Mouse (Mus musculus): ENCODE measurements around the gene Dab2ip. TPM values are rescaled to one million over a fixed set of nuclear protein-coding genes. Genes with fewer than 3 reads are reported as not detected.

Dab2ip gene
- polyA plus RNA-seq, 1 experiment from 2014 or later = 49.5 TPM

DNA sequence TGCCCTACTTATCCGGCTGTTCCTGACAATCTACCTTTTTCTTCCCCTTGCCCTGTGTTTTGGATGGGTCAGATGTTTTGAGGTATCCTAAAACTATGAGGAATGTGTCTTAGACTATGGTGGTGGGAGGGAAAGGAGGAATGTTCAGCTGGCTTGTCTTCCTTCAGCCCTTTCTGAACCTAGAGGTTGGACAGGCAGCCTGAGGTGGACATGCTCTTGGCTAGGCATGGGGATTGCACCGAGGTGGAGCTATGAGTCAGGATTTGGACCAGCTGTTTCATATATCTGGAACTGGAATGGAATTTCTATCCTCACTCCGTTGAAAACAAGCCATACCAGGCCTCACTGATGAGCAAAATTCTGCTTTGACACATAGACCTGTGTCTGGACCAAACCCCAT, 115.9 kb downstream of the Dab2ip start:
- no peaks in the 10 kb centered on the region for H3K27me3 ChIP-seq (ENCODE audit: control insufficient read depth, insufficient read depth, low read length)
- no peak overlapping the region for H3K9ac ChIP-seq (replicated peaks; ENCODE audit: low read length)
- DNase-seq (ENCODE audit: low spot score) (no peak), ATAC-seq (replicated peaks; ENCODE audit: insufficient number of reproducible peaks, low FRiP score, low TSS enrichment, low read depth) (no peak)
- no peak overlapping the region for H3K27ac ChIP-seq (replicated peaks; ENCODE audit: low read depth, low read length)
- WGBS = 69% methylated on average over 3 of the region's 3 CpGs
- H3K9me3 ChIP-seq (replicated peaks; ENCODE audit: control insufficient read depth, low read length) = no peaks in the 10 kb centered on the region
- H3K4me2 ChIP-seq (ENCODE audit: low read depth, low read length) = no peak overlapping the region
- peaks cover 32% of the 10 kb centered on the region for H3K4me1 ChIP-seq (ENCODE audit: control insufficient read depth, insufficient read depth, low read length)
- no peak overlapping the region for H3K4me3 ChIP-seq (ENCODE audit: low read depth, low read length)
- no peaks in the 10 kb centered on the region for H3K36me3 ChIP-seq (replicated peaks; ENCODE audit: control insufficient read depth, insufficient read depth, low read depth, low read length)

DNA sequence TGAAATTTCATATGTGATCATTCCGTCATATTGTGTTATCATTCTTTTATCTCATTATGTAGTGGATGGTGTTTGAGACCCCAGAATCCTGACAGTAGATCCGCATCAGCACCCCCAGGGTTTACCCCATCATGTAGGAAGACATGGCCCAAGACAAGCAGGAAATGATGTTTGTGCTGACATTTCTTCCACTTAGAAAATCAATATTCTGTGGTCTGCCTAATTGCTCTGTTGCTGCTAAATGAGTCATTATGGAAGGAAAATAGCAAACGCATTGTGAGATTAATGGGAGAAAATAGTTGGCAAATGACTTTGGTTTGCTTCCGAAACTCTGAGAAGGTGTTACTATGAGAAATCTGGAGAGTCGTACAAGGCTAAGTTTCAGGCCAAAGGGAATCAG, 116.4 kb downstream of the Dab2ip start:
- H3K27ac ChIP-seq (replicated peaks; ENCODE audit: low read depth, low read length) = no peak overlapping the region
- ATAC-seq (replicated peaks; ENCODE audit: insufficient number of reproducible peaks, low FRiP score, low TSS enrichment, low read depth) = no peak
- H3K27me3 ChIP-seq (ENCODE audit: control insufficient read depth, insufficient read depth, low read length) = no peaks in the 10 kb centered on the region
- H3K4me3 ChIP-seq (ENCODE audit: low read depth, low read length) = no peak overlapping the region
- no peak for DNase-seq (ENCODE audit: low spot score)
- H3K4me2 ChIP-seq (ENCODE audit: low read depth, low read length) = no peak overlapping the region
- H3K9me3 ChIP-seq (replicated peaks; ENCODE audit: control insufficient read depth, low read length) = no peaks in the 10 kb centered on the region
- WGBS = 84% methylated on average over 5 of the region's 5 CpGs
- peaks cover 33% of the 10 kb centered on the region for H3K4me1 ChIP-seq (ENCODE audit: control insufficient read depth, insufficient read depth, low read length)
- no peaks in the 10 kb centered on the region for H3K36me3 ChIP-seq (replicated peaks; ENCODE audit: control insufficient read depth, insufficient read depth, low read depth, low read length)
- no peak overlapping the region for H3K9ac ChIP-seq (replicated peaks; ENCODE audit: low read length)

DNA sequence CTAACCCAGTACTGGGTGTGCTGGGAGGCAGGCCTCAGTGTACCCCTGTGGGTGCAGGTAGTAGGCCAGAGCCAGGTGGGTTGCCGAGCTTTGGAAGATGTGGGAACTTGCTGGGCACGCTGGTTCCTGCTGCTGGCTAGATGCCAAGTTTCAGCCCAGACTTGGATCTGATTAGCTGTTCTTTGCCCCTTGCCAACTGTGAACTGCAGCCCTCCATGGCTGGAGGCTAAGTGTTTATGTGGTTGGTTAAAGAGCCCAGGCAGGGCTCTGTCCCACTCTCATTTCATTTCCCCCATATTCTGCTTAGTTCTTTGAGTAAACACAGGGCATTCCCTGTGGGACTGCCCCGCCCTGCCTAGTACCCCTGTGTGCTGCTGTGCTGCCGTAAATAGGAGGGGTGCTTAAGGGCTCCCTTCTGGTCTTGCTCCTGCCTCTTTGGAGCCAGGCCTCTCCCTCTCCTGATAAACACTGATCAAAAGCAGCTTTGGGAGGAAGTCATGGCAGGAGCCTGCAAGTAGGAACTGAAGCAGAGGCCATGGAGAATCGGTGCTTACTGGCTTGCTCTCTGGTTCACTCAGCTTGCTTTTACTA, 118.1 kb downstream of the Dab2ip start:
- Histone ChIP-seq H3K9me3 (replicated peaks; ENCODE audit: control insufficient read depth, low read length) (no peaks in the 10 kb centered on the region), H3K27me3 (ENCODE audit: control insufficient read depth, insufficient read depth, low read length) (no peaks in the 10 kb centered on the region), H3K4me2 (ENCODE audit: low read depth, low read length) (no peak overlapping the region), H3K4me1 (ENCODE audit: control insufficient read depth, insufficient read depth, low read length) (peaks cover 38% of the 10 kb centered on the region), H3K36me3 (replicated peaks; ENCODE audit: control insufficient read depth, insufficient read depth, low read depth, low read length) (no peaks in the 10 kb centered on the region), H3K4me3 (ENCODE audit: low read depth, low read length) (no peak overlapping the region), H3K9ac (replicated peaks; ENCODE audit: low read length) (no peak overlapping the region), H3K27ac (replicated peaks; ENCODE audit: low read depth, low read length) (0 out of 2 replicates have a peak overlapping the region, but pooled peaks have one; percentile 20)
- no peak for DNase-seq (ENCODE audit: low spot score)
- 32% methylated on average over 5 of the region's 5 CpGs for WGBS
- ATAC-seq (replicated peaks; ENCODE audit: insufficient number of reproducible peaks, low FRiP score, low TSS enrichment, low read depth) = no peak

DNA sequence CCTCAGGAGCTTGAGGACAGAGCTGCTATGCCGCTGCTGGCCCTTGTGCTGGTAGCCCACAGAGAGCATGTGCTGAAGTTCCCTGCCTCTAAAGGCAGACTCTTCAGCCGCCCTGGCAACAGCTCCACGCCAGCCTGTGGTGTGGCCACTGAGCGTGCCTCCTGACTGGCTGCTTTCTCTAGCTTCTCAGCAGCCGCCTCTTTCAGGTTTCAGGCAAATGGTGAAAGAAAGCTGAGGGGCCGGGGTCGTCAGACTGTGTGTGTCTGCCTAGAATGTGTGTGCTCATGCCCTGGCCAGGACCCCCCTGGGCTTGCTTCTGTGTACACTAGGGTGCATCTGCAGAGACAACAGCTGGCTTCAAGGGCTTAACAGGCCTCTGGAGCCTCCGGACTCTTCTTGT, 119.8 kb downstream of the Dab2ip start:
- peak; percentile 43 for DNase-seq (ENCODE audit: low spot score)
- WGBS = 17% methylated on average over 8 of the region's 8 CpGs
- H3K27me3 ChIP-seq (ENCODE audit: control insufficient read depth, insufficient read depth, low read length) = no peaks in the 10 kb centered on the region
- H3K36me3 ChIP-seq (replicated peaks; ENCODE audit: control insufficient read depth, insufficient read depth, low read depth, low read length) = no peaks in the 10 kb centered on the region
- peak overlapping the region; percentile 70 for H3K27ac ChIP-seq (replicated peaks; ENCODE audit: low read depth, low read length)
- no peak overlapping the region for H3K4me3 ChIP-seq (ENCODE audit: low read depth, low read length)
- peak; percentile 51 for ATAC-seq (replicated peaks; ENCODE audit: insufficient number of reproducible peaks, low FRiP score, low TSS enrichment, low read depth)
- no peaks in the 10 kb centered on the region for H3K9me3 ChIP-seq (replicated peaks; ENCODE audit: control insufficient read depth, low read length)
- H3K4me1 ChIP-seq (ENCODE audit: control insufficient read depth, insufficient read depth, low read length) = peaks cover 38% of the 10 kb centered on the region
- H3K9ac ChIP-seq (replicated peaks; ENCODE audit: low read length) = no peak overlapping the region
- no peak overlapping the region for H3K4me2 ChIP-seq (ENCODE audit: low read depth, low read length)

DNA sequence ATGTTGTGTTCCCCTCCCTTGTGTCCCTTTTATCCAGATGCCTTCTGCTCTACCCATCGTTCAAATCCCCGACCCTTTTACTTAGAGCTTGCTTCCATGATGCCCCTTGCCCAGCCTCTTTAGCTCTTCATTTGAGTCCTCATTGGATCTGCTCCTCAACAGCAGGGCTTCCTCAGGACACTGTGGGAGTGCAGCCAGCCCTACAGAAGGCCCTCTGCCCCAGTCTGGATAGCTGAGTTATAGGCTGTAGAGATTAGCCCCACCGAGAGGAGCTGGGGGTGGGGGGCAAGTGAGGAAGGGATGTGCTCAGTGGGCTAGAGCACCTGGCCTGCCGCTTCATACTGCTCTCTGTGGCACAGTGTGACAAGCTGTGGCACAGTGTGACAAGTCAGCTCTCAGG, 120.4 kb downstream of the Dab2ip start:
- WGBS = 57% methylated on average over 4 of the region's 4 CpGs
- Histone ChIP-seq H3K4me1 (ENCODE audit: control insufficient read depth, insufficient read depth, low read length) (peaks cover 38% of the 10 kb centered on the region), H3K9ac (replicated peaks; ENCODE audit: low read length) (no peak overlapping the region; the same call in 1 of the 2 replicates), H3K4me3 (ENCODE audit: low read depth, low read length) (no peak overlapping the region), H3K9me3 (replicated peaks; ENCODE audit: control insufficient read depth, low read length) (no peaks in the 10 kb centered on the region), H3K36me3 (replicated peaks; ENCODE audit: control insufficient read depth, insufficient read depth, low read depth, low read length) (no peaks in the 10 kb centered on the region), H3K27me3 (ENCODE audit: control insufficient read depth, insufficient read depth, low read length) (no peaks in the 10 kb centered on the region), H3K4me2 (ENCODE audit: low read depth, low read length) (no peak overlapping the region), H3K27ac (replicated peaks; ENCODE audit: low read depth, low read length) (no peak overlapping the region)
- no peak; the same call in 1 of the 2 replicates for ATAC-seq (replicated peaks; ENCODE audit: insufficient number of reproducible peaks, low FRiP score, low TSS enrichment, low read depth)
- DNase-seq (ENCODE audit: low spot score) = no peak

DNA sequence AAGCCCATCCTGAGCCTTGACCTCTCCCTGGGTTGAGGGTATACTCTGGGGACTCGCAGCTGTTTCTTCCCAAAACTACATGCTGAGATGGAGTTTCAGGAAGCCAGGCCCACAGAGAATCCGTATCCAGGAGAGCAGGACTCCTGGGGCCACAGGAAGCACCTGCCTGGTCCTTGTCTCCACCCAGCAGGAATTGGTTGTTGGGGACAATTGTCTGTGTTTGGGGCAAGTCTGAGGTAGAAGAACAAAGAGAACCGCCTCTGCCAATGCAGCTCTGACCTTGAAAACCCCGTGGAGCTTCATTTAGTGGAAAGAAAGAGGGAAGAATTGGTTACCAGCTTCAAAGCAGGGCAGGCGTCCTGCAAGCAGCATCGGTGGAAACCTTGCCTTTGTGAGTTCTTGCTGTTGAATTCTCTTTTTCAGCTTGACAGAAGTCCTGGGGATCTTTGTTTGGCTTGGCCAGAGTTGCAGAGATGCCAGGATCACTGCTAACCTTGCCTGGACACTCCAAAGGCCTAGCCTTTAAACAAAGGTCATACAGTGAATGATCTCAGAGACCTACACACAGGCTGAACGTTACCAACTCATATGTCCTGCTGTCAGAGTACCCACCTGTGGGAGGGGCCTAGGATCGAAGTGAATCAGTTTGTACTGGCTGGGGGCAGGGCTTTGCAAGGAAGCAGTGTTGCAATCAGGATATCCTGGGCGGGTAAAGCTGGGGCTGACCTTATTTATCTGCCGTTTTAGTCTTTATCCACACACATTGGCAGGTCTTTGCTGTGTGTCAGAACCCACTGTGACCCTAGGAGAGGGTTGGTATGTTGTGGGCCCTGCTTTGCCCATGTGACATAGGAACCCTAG, 122.0 kb downstream of the Dab2ip start:
- peaks cover 34% of the 10 kb centered on the region for H3K4me1 ChIP-seq (ENCODE audit: control insufficient read depth, insufficient read depth, low read length)

DNA sequence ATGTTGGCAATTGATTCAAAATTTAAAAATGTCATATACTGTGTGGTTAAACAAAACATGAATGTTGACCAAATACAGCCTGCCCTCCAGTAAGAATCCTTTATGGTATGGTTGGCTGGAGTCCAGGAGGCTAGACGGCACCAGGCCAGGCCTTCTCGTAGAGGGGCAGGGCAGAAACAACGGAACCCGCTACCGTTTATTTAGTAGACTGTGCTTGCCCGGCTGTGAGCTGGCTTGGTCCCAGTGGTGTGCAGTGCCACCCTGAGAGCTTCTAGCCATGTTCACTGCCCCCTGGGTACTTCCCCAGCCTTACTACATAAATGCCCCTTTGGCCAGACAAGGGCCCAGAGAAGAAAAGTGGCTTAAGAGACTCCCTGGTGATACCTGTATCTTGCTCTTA, 122.8 kb downstream of the Dab2ip start:
- DNase-seq (ENCODE audit: low spot score) = no peak
- Histone ChIP-seq H3K27ac (replicated peaks; ENCODE audit: low read depth, low read length) (no peak overlapping the region), H3K4me2 (ENCODE audit: low read depth, low read length) (no peak overlapping the region), H3K4me1 (ENCODE audit: control insufficient read depth, insufficient read depth, low read length) (peaks cover 32% of the 10 kb centered on the region), H3K9me3 (replicated peaks; ENCODE audit: control insufficient read depth, low read length) (no peaks in the 10 kb centered on the region), H3K36me3 (replicated peaks; ENCODE audit: control insufficient read depth, insufficient read depth, low read depth, low read length) (no peaks in the 10 kb centered on the region), H3K9ac (replicated peaks; ENCODE audit: low read length) (no peak overlapping the region), H3K27me3 (ENCODE audit: control insufficient read depth, insufficient read depth, low read length) (no peaks in the 10 kb centered on the region), H3K4me3 (ENCODE audit: low read depth, low read length) (no peak overlapping the region)
- WGBS = 83% methylated on average over 6 of the region's 6 CpGs
- no peak for ATAC-seq (replicated peaks; ENCODE audit: insufficient number of reproducible peaks, low FRiP score, low TSS enrichment, low read depth)

More for the DNA sequence above, 122.0 kb downstream of the Dab2ip start:
- Histone ChIP-seq H3K4me3 (ENCODE audit: low read depth, low read length) (no peak overlapping the region), H3K9me3 (replicated peaks; ENCODE audit: control insufficient read depth, low read length) (no peaks in the 10 kb centered on the region), H3K36me3 (replicated peaks; ENCODE audit: control insufficient read depth, insufficient read depth, low read depth, low read length) (no peaks in the 10 kb centered on the region), H3K9ac (replicated peaks; ENCODE audit: low read length) (no peak overlapping the region), H3K27me3 (ENCODE audit: control insufficient read depth, insufficient read depth, low read length) (no peaks in the 10 kb centered on the region), H3K27ac (replicated peaks; ENCODE audit: low read depth, low read length) (no peak overlapping the region), H3K4me2 (ENCODE audit: low read depth, low read length) (no peak overlapping the region)
- DNase-seq (ENCODE audit: low spot score) (no peak), ATAC-seq (replicated peaks; ENCODE audit: insufficient number of reproducible peaks, low FRiP score, low TSS enrichment, low read depth) (no peak)
- WGBS = 29% methylated on average over 10 of the region's 10 CpGs

DNA sequence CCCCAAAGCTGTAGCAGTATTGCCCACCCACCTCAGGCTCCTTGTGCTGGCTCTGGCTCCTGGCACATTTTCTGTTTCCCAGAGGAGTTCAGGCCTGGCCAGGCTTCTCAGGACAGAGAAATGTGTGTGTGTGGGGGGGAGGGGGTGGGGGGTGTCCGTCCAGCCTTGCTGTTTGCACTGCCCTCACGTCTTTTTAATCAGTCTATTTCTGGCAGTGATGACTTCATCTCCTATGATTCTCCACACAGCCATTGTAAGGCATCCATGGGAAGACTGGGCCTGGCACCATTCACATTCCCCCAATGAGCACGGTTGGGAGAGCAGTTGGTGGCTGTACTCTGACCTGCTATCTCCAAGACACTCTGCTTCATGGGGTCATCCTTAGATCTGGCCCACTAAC, 125.9 kb downstream of the Dab2ip start:
- Histone ChIP-seq H3K27me3 (ENCODE audit: control insufficient read depth, insufficient read depth, low read length) (no peaks in the 10 kb centered on the region), H3K27ac (replicated peaks; ENCODE audit: low read depth, low read length) (no peak overlapping the region)
- WGBS = 52% methylated on average over 3 of the region's 3 CpGs

More for the DNA sequence above, 125.9 kb downstream of the Dab2ip start:
- Histone ChIP-seq H3K4me3 (ENCODE audit: low read depth, low read length) (no peak overlapping the region), H3K4me1 (ENCODE audit: control insufficient read depth, insufficient read depth, low read length) (peaks cover 14% of the 10 kb centered on the region), H3K9me3 (replicated peaks; ENCODE audit: control insufficient read depth, low read length) (no peaks in the 10 kb centered on the region), H3K4me2 (ENCODE audit: low read depth, low read length) (no peak overlapping the region), H3K36me3 (replicated peaks; ENCODE audit: control insufficient read depth, insufficient read depth, low read depth, low read length) (no peaks in the 10 kb centered on the region), H3K9ac (replicated peaks; ENCODE audit: low read length) (no peak overlapping the region)
- ATAC-seq (replicated peaks; ENCODE audit: insufficient number of reproducible peaks, low FRiP score, low TSS enrichment, low read depth) (no peak), DNase-seq (ENCODE audit: low spot score) (no peak)
